In the genomic region with DNA sequence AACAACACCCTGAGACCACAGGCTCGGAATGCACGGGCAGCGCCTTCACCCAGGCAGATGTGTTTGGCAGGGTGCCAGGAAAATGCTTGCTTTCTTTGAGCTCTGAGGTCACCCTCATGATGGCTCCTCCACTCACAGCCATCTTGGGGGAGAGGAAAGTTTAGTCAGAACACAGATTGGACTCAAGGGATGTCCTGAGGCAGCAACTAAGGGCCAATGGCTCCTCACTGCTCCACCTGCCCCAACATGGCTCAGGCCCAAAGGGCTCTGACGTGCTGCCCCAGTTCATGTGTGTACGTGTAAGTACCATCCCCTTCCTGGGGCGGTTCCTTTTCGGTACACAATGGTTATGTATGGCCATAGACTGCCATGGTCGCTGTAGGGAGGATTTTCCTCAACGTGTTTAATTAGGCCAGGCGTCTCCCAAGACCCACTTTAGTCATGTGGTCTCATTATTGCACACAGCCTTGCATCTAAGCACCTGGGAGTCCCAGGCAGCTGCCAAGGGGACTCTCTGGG, we compare ENCODE assay signal across 9 mouse cellular contexts. TPM values are rescaled to one million over a fixed set of nuclear protein-coding genes. Genes with fewer than 3 reads are reported as not detected.
DNase-seq lines count a peak whose midpoint lies in the region; ATAC-seq and TF ChIP-seq lines count a peak whose summit lies in the region.
"Had no signal": no experiment of that assay in that cellular context is flagged by ENCODE, and none has a peak within 500 bp of the region (broad histone marks: within the 10 kb centered on the region; RNA-seq: fewer than 3 reads in every experiment).

No protein-coding gene starts in this region.

- TF ChIP-seq CTCF in midbrain, postnatal 0 days (IDR thresholded peaks at IDR 0.05): no peak

- no peak overlapping the region for H3K4me3 ChIP-seq in kidney, embryonic 16.5 days (ENCODE audit: low read length)
- H3K4me3 ChIP-seq in hindbrain, embryonic 13.5 days: no peak overlapping the region
- H3K4me3 ChIP-seq in midbrain, postnatal 0 days (ENCODE audit: low read depth, low read length): no peak overlapping the region

- 0 out of 2 replicates have a peak, but pooled peaks cover 3% of the 10 kb centered on the region for H3K36me3 ChIP-seq in kidney, embryonic 16.5 days (ENCODE audit: insufficient read depth, low read length)
- H3K36me3 ChIP-seq in hindbrain, embryonic 13.5 days: no peaks in the 10 kb centered on the region
- H3K36me3 ChIP-seq in midbrain, postnatal 0 days (ENCODE audit: insufficient read depth, low read length): no peaks in the 10 kb centered on the region

- H3K9me3 ChIP-seq in kidney, embryonic 16.5 days (ENCODE audit: low read length): no peaks in the 10 kb centered on the region
- no peaks in the 10 kb centered on the region for H3K9me3 ChIP-seq in hindbrain, embryonic 13.5 days
- H3K9me3 ChIP-seq in midbrain, postnatal 0 days (ENCODE audit: low read length): no peaks in the 10 kb centered on the region

- no peak overlapping the region for H3K27ac ChIP-seq in kidney, embryonic 16.5 days (ENCODE audit: low read length)
- peak overlapping the region; percentile 24; the same call in 1 of the 2 replicates for H3K27ac ChIP-seq in hindbrain, embryonic 13.5 days
- H3K27ac ChIP-seq in midbrain, postnatal 0 days (ENCODE audit: low read depth, low read length): no peak overlapping the region

- H3K9ac ChIP-seq in kidney, embryonic 16.5 days (replicated peaks; ENCODE audit: low read length): no peak overlapping the region
- no peak overlapping the region for H3K9ac ChIP-seq in hindbrain, embryonic 13.5 days
- no peak overlapping the region for H3K9ac ChIP-seq in midbrain, postnatal 0 days (replicated peaks; ENCODE audit: low read length, poor library complexity, severe bottlenecking)

- no peaks in the 10 kb centered on the region for H3K27me3 ChIP-seq in kidney, embryonic 16.5 days (ENCODE audit: insufficient read depth, low read length)
- no peaks in the 10 kb centered on the region for H3K27me3 ChIP-seq in hindbrain, embryonic 13.5 days
- H3K27me3 ChIP-seq in midbrain, postnatal 0 days (ENCODE audit: insufficient read depth, low read length): no peaks in the 10 kb centered on the region

- no peak overlapping the region for H3K4me2 ChIP-seq in kidney, embryonic 16.5 days (replicated peaks; ENCODE audit: low read depth, low read length)
- no peak overlapping the region for H3K4me2 ChIP-seq in hindbrain, embryonic 13.5 days
- no peak overlapping the region for H3K4me2 ChIP-seq in midbrain, postnatal 0 days (ENCODE audit: low read depth, low read length, poor library complexity, severe bottlenecking)

- H3K4me1 ChIP-seq in kidney, embryonic 16.5 days (ENCODE audit: insufficient read depth, low read length): no peaks in the 10 kb centered on the region
- H3K4me1 ChIP-seq in hindbrain, embryonic 13.5 days (replicated peaks): peaks cover 17% of the 10 kb centered on the region
- H3K4me1 ChIP-seq in midbrain, postnatal 0 days (ENCODE audit: insufficient read depth, low read length): no peaks in the 10 kb centered on the region

- WGBS in kidney, embryonic 16.5 days: 60% methylated on average over 10 of the region's 10 CpGs
- 59% methylated on average over 10 of the region's 10 CpGs for WGBS in hindbrain, embryonic 13.5 days
- 67% methylated on average over 10 of the region's 10 CpGs for WGBS in midbrain, postnatal 0 days

- DNase-seq in adrenal gland, postnatal 10 days: peak; percentile 62
- DNase-seq in adrenal gland, adult 8-10 months: no peak
- no peak for DNase-seq in kidney, adult 9 months
- peak; percentile 26 for DNase-seq in midbrain, postnatal 0 days (ENCODE audit: low spot score)
- no peak for DNase-seq in ovary, adult 18-20 months (ENCODE audit: low spot score)
- DNase-seq: cerebellum, adult 9-11 months had no signal

- ATAC-seq in kidney, embryonic 16.5 days (ENCODE audit: low FRiP score, low TSS enrichment): peak; percentile 20
- peak; percentile 46; the same call in 1 of the 2 replicates for ATAC-seq in hindbrain, embryonic 13.5 days (ENCODE audit: low FRiP score)
- no peak for ATAC-seq in midbrain, postnatal 0 days (ENCODE audit: low FRiP score)
- ATAC-seq in cerebellum, adult (ENCODE audit: insufficient number of reproducible peaks, low FRiP score, low TSS enrichment): no peak

RNA-seq across cellular contexts. Expression of a gene that starts 32.6 kb away (rescaled TPM):
- total RNA-seq in adrenal gland, postnatal 10 days (2021): 1 to 10 TPM; 1.9 to 3.2 TPM
- 1 to 10 TPM in 1 of 4 experiments, under 1 TPM in 3; 0.37 to 1.4 (median 0.79) TPM for total RNA-seq in adrenal gland, adult 8-10 months (2022)
- polyA plus RNA-seq in kidney, embryonic 16.5 days (2015; fragmentation: Nextera tagmentation; extraction: Ambion mirVana): 55.5 and 57.4 TPM in 2 replicates
- 0.80 and 0.84 TPM in 2 replicates for polyA plus RNA-seq in hindbrain, embryonic 13.5 days (2015; fragmentation: Nextera tagmentation; extraction: Ambion mirVana)
- total RNA-seq in midbrain, postnatal 0 days (2014; rRNA removed): 5.1 and 7.6 TPM in 2 replicates
- polyA plus RNA-seq in midbrain, postnatal 0 days (2015; fragmentation: Nextera tagmentation; extraction: Ambion mirVana): 4.8 and 5.0 TPM in 2 replicates

Comparison
In these comparisons a context has a peak if more than half of its experiments do, and no peak if none do; other contexts are left out.
1. DNase-seq: peak in adrenal gland, postnatal 10 days (single experiment) and midbrain, postnatal 0 days (single experiment); none in adrenal gland, adult 8-10 months (single experiment), kidney, adult 9 months (single experiment) and ovary, adult 18-20 months (single experiment).
2. ATAC-seq: peak in kidney, embryonic 16.5 days (single experiment) and hindbrain, embryonic 13.5 days (single experiment); none in midbrain, postnatal 0 days (single experiment) and cerebellum, adult (single experiment).